Mouse (Mus musculus) midbrain, embryonic 16.5 days (tissue): ENCODE measurements around the gene Thop1. TPM values are rescaled to one million over a fixed set of nuclear protein-coding genes. Genes with fewer than 3 reads are reported as not detected.
A peak's percentile ranks its signal among the peaks of the same experiment; 100 is the strongest.

Experiments used
- ATAC-seq: fragments of 200-750 bp; cut with Nextera tagmentation; 2 replicates; pipeline ENCODE4 v1.8.0; 2017; ENCODE audit warnings: moderate TSS enrichment
- H3K27ac ChIP-seq: fragments of 300-500 bp; sonication (generic); 2 replicates; pipeline ENCODE4 v1.5.1; 2014; ENCODE audit warnings: mild to moderate bottlenecking, low read length, mixed read lengths
- H3K27me3 ChIP-seq: fragments of 300-500 bp; sonication (generic); 2 replicates; pipeline ENCODE4 v1.6.1; 2014; ENCODE audit warnings: low read depth, low read length, mixed read lengths; ENCODE audit not compliant: control insufficient read depth, insufficient read depth
- H3K36me3 ChIP-seq: fragments of 300-500 bp; sonication (generic); 2 replicates; pipeline ENCODE4 v1.6.1; 2014; ENCODE audit warnings: mild to moderate bottlenecking, low read length, moderate library complexity, mixed read lengths; ENCODE audit not compliant: control insufficient read depth, insufficient read depth
- H3K4me1 ChIP-seq: fragments of 300-500 bp; sonication (generic); 2 replicates; pipeline ENCODE4 v1.6.1; 2014; ENCODE audit warnings: mild to moderate bottlenecking, low read length, mixed read lengths; ENCODE audit not compliant: control insufficient read depth, insufficient read depth
- H3K4me2 ChIP-seq: fragments of 300-500 bp; sonication (generic); 2 replicates; pipeline ENCODE4 v1.6.1; 2014; ENCODE audit warnings: mild to moderate bottlenecking, low read length, mixed read lengths
- H3K4me3 ChIP-seq: fragments of 300-500 bp; sonication (generic); 2 replicates; pipeline ENCODE4 v1.5.1; 2014; ENCODE audit warnings: low read depth, mild to moderate bottlenecking, low read length, moderate library complexity, mixed read lengths
- H3K9ac ChIP-seq: fragments of 300-500 bp; sonication (generic); 2 replicates; pipeline ENCODE4 v1.6.1; 2014; ENCODE audit warnings: low read depth, low read length, mixed read lengths
- H3K9me3 ChIP-seq: fragments of 300-500 bp; sonication (generic); replicated peaks from 2 replicates; pipeline ENCODE4 v1.6.1; 2014; ENCODE audit warnings: mild to moderate bottlenecking, low read length, mixed read lengths; ENCODE audit not compliant: control insufficient read depth, poor library complexity, severe bottlenecking
- WGBS: fragments of 180-500 bp; shearing (Covaris S2); extraction: QIAGEN DNeasy Blood & Tissue Kit; methylation state at CpG from one replicate; pipeline ENCODE4 v1.1.7; 2014; 5-methylcytosine and 5-hydroxymethylcytosine counted together
- polyA plus RNA-seq: library from polyadenylated mRNA; unstranded; fragments of >200 nt; fragmentation: Nextera tagmentation; extraction: Ambion mirVana; gene quantifications from 2 replicates; pipeline ENCODE4 v1.2.1, GENCODE M21; 2015

Gene Thop1
- polyA plus RNA-seq, 1 experiment from 2014 or later, result 47.3 TPM

DNA sequence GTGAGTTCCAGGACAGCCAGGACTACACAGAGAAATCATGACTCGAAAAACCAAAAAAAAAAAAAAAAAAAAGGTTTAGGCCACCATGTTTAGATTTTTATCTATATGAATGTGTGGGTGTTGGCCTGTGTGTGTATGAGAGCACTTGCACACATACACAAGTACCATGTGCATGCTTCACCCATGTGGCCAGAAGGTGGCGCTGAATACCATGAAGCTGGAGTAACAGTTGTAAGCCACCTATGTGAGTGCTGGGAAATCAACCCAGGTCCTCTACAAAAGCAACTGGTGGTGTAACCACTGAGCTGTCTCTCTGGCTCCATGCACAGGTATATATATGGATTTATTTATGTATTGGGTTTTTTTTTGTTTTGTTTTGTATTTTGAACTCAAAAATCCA, 17.2 kb downstream of the Thop1 start:
- no peak overlapping the region for H3K9ac ChIP-seq
- no peaks in the 10 kb centered on the region for H3K9me3 ChIP-seq
- no peak for ATAC-seq
- H3K4me1 ChIP-seq, result no peaks in the 10 kb centered on the region
- no peak overlapping the region for H3K4me3 ChIP-seq
- no peak overlapping the region for H3K27ac ChIP-seq
- WGBS, result 58% methylated on average over 2 of the region's 2 CpGs
- no peak overlapping the region for H3K4me2 ChIP-seq
- peaks cover 3% of the 10 kb centered on the region for H3K36me3 ChIP-seq
- no peaks in the 10 kb centered on the region for H3K27me3 ChIP-seq

GRCm38 (mm10) chr10:81089216-81089615, 19.4 kb downstream of the Thop1 start:
- H3K4me3 ChIP-seq, result no peak overlapping the region
- no peaks in the 10 kb centered on the region for H3K36me3 ChIP-seq
- no peaks in the 10 kb centered on the region for H3K27me3 ChIP-seq
- H3K9me3 ChIP-seq, result no peaks in the 10 kb centered on the region
- no peak overlapping the region for H3K9ac ChIP-seq
- 65% methylated on average over 2 of the region's 2 CpGs for WGBS
- no peaks in the 10 kb centered on the region for H3K4me1 ChIP-seq
- H3K4me2 ChIP-seq, result no peak overlapping the region
- ATAC-seq, result no peak; the same call in 1 of the 2 replicates
- H3K27ac ChIP-seq, result no peak overlapping the region

GRCm38 (mm10) chr10:81090621-81091020, 20.8 kb downstream of the Thop1 start:
- no peaks in the 10 kb centered on the region for H3K36me3 ChIP-seq
- H3K27ac ChIP-seq, result no peak overlapping the region
- H3K4me3 ChIP-seq, result no peak overlapping the region
- no peaks in the 10 kb centered on the region for H3K4me1 ChIP-seq
- H3K27me3 ChIP-seq, result no peaks in the 10 kb centered on the region
- ATAC-seq, result no peak
- H3K4me2 ChIP-seq, result no peak overlapping the region
- 83% methylated on average over 7 of the region's 7 CpGs for whole genome bisulfite sequencing
- no peaks in the 10 kb centered on the region for H3K9me3 ChIP-seq
- no peak overlapping the region for H3K9ac ChIP-seq

- Histone ChIP-seq H3K36me3 (no peaks in the 10 kb centered on the region), H3K27ac (no peak overlapping the region), H3K27me3 (no peaks in the 10 kb centered on the region), H3K9me3 (no peaks in the 10 kb centered on the region), H3K4me2 (no peak overlapping the region), H3K9ac (no peak overlapping the region), H3K4me3 (no peak overlapping the region), H3K4me1 (no peaks in the 10 kb centered on the region)
- no peak for ATAC-seq
- WGBS, result 62% methylated on average over 22 of the region's 22 CpGs
Measured at GRCm38 (mm10) chr10:81092465-81093250, 22.8 kb downstream of the Thop1 start.

DNA sequence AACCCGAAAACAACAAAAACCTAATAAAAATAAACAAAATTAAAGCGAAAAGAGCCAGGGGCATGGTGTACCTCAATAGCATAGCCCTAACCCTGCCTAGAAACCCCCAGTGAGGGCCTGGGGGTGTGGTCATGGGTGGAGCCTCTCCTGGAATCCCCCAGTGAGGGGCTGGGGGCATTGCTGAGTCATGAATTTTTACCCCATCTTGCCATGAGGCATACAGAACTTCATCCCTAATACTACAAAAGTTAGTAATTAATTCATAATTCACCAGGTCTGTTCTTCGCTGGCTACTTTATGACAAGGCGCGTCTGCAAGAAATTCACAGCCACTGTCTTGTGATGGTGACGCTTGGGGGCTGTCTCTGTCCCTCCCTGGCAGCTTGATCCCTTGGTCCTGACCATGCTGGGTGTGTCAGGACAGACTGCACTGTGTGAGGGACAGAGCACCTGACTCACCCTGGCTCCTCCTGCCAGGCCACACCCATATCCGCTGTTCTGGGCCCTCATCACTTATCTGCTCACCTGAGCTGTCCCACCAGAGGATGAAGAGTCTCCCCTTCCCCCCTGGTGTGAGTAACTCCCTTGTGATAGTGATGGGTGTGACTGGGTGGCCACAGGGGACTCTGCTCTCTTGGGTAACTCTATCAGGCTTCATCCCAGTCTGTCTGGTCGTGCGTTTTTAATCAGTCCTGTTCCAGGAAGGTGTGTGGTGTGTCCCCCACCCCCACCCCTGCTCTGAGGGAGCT, 25.3 kb downstream of the Thop1 start:
- no peak overlapping the region for H3K4me3 ChIP-seq
- 69% methylated on average over 9 of the region's 9 CpGs for WGBS
- H3K4me2 ChIP-seq, result no peak overlapping the region
- H3K9ac ChIP-seq, result no peak overlapping the region
- ATAC-seq, result no peak
- no peaks in the 10 kb centered on the region for H3K4me1 ChIP-seq
- no peaks in the 10 kb centered on the region for H3K9me3 ChIP-seq
- H3K27ac ChIP-seq, result no peak overlapping the region
- H3K27me3 ChIP-seq, result no peaks in the 10 kb centered on the region
- H3K36me3 ChIP-seq, result no peaks in the 10 kb centered on the region

- Histone ChIP-seq H3K4me1 (peaks cover 18% of the 10 kb centered on the region), H3K4me3 (peak within 1 kb of the TSS; percentile 98), H3K27me3 (no peaks in the 10 kb centered on the region), H3K36me3 (peaks cover 12% of the 10 kb centered on the region), H3K9ac (peak within 1 kb of the TSS; percentile 100), H3K9me3 (no peaks in the 10 kb centered on the region), H3K27ac (peak within 1 kb of the TSS; percentile 99), H3K4me2 (peak within 1 kb of the TSS; percentile 89)
- under 1% methylated on average over 56 of the region's 56 CpGs for WGBS
- ATAC-seq, result peak; percentile 96
Measured at GRCm38 (mm10) chr10:81105565-81106112, 35.8 kb downstream of the Thop1 start, which contains the start of gene Map2k2. Gene Map2k2, plus strand, starts transcription at chr10:81105915.

- H3K27me3 ChIP-seq, result no peaks in the 10 kb centered on the region
- H3K9ac ChIP-seq, result peak overlapping the region; percentile 100
- peak overlapping the region; percentile 98 for H3K4me3 ChIP-seq
- peaks cover 18% of the 10 kb centered on the region for H3K4me1 ChIP-seq
- WGBS, result under 1% methylated on average over 35 of the region's 35 CpGs
- H3K4me2 ChIP-seq, result peak overlapping the region; percentile 89
- no peaks in the 10 kb centered on the region for H3K9me3 ChIP-seq
- peaks cover 16% of the 10 kb centered on the region for H3K36me3 ChIP-seq
- peak; percentile 86 for ATAC-seq
- peak overlapping the region; percentile 99 for H3K27ac ChIP-seq
Measured at GRCm38 (mm10) chr10:81106113-81106721, 36.4 kb downstream of the Thop1 start.

DNA sequence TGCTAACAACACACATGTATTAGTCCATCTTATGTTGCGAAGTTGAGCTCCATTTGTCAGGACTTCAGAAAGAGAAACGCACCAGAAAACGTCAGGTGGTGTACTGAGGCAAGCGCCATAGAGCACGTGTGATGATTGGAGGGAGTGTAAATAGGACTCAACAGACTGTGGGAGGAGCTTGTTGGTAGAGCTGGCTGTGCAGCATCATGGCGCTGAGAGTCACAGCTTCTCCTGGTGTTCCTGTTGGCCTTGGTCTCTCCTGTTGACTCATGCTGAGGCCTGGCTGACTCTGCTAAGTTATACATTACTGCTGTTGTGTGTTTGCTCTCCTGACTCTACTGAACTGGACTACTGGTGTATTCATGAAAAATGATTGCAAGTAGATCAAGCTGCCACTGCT, 43.1 kb downstream of the Thop1 start:
- Histone ChIP-seq H3K4me3 (no peak overlapping the region), H3K4me2 (no peak overlapping the region), H3K36me3 (peaks cover 41% of the 10 kb centered on the region), H3K27ac (no peak overlapping the region), H3K27me3 (no peaks in the 10 kb centered on the region), H3K9ac (no peak overlapping the region), H3K9me3 (no peaks in the 10 kb centered on the region), H3K4me1 (no peaks in the 10 kb centered on the region)
- no peak for ATAC-seq
- WGBS, result 96% methylated on average over 6 of the region's 6 CpGs
